Comparison of ENCODE assay signal across 11 mouse cellular contexts in the genomic region with DNA sequence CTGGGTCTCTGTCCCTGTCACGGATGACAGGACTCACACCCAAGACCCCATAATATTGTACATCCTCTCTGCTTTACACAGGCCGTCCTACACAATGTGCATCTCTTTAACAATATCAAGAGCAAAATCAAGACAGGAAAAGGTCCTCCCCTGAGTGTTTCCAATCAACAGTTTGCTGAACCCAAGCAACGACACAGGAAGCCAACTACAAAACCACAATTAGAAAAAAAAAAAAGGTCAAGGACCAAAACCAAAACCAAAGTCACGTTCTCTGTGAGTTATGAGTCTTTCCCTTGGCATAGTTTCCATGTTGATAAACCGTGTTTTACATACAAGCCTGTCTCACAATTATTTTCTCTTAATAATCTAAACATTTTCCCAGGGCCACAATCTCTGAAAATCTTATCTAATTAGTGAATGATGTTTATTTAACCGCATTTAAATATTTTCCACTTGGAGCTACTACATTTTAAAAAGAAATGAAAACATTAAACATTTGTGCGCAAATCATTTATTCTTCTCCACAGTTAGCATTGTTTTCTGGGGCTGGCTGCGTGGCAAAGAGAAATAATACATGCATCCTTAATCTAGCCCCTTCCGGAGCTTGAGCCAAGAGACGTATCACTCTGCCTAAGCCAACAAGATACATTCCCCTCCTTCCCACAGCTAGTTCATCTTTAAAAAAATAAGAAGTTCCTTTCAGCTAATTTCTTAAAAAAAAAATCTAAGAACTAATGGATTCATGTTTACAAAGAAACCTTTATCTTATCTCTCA. TPM values are rescaled to one million over a fixed set of nuclear protein-coding genes. Genes with fewer than 3 reads are reported as not detected.
DNase-seq lines count a peak whose midpoint lies in the region; ATAC-seq and TF ChIP-seq lines count a peak whose summit lies in the region.
"Had no signal": no experiment of that assay in that cellular context is flagged by ENCODE, and none has a peak within 500 bp of the region (broad histone marks: within the 10 kb centered on the region; RNA-seq: fewer than 3 reads in every experiment).

No protein-coding gene starts in this region.

- H3K4me1 ChIP-seq in forebrain, embryonic 15.5 days, result peaks cover 38% of the 10 kb centered on the region
- H3K4me1 ChIP-seq in forebrain, embryonic 13.5 days, result peaks cover 43% of the 10 kb centered on the region
- peaks cover 20% of the 10 kb centered on the region for H3K4me1 ChIP-seq in liver, adult 2 months (ENCODE audit: control insufficient read depth, insufficient read depth, low read length)
- peaks cover 19% of the 10 kb centered on the region for H3K4me1 ChIP-seq in bone marrow, adult 2 months (ENCODE audit: control insufficient read depth, insufficient read depth, low read length)

- H3K79me2 ChIP-seq in liver, adult 2 months (ENCODE audit: control insufficient read depth, insufficient read depth, low read length), result peaks cover 3% of the 10 kb centered on the region; the same call in 1 of the 2 replicates

- no peaks in the 10 kb centered on the region for H3K27me3 ChIP-seq in forebrain, embryonic 15.5 days
- H3K27me3 ChIP-seq in forebrain, embryonic 13.5 days, result no peaks in the 10 kb centered on the region
- no peaks in the 10 kb centered on the region for H3K27me3 ChIP-seq in liver, adult 2 months (ENCODE audit: control insufficient read depth, insufficient read depth, low read length)
- H3K27me3 ChIP-seq: midbrain, embryonic 13.5 days had no signal

- TF ChIP-seq CTCF in liver, adult 2 months (IDR thresholded peaks at IDR 0.05; ENCODE audit: low read depth, low read length), result no peak
- TF ChIP-seq CTCF in bone marrow, adult 2 months (IDR thresholded peaks at IDR 0.05; ENCODE audit: control insufficient read depth, insufficient read depth, low read length), result no peak
- TF ChIP-seq CTCF in layer of hippocampus, adult 2 months (conservative IDR thresholded peaks at IDR 0.05), result no peak

- 0 out of 2 replicates have a peak overlapping the region, but pooled peaks have one; percentile 6 for H3K27ac ChIP-seq in forebrain, embryonic 15.5 days (replicated peaks)
- H3K27ac ChIP-seq in forebrain, embryonic 13.5 days, result no peak overlapping the region
- H3K27ac ChIP-seq in liver, adult 2 months (replicated peaks; ENCODE audit: insufficient read depth, low read depth, low read length), result peak overlapping the region; percentile 56
- peak overlapping the region; percentile 61; the same call in 1 of the 2 replicates for H3K27ac ChIP-seq in bone marrow, adult 2 months (ENCODE audit: control insufficient read depth, insufficient read depth, low read depth, low read length, poor library complexity)
- no peak overlapping the region for H3K27ac ChIP-seq in layer of hippocampus, adult 2 months
- H3K27ac ChIP-seq: midbrain, embryonic 13.5 days had no signal

- WGBS in forebrain, embryonic 15.5 days, result 71% methylated on average over 10 of the region's 10 CpGs
- WGBS in forebrain, embryonic 13.5 days, result 89% methylated on average over 10 of the region's 10 CpGs
- 64% methylated on average over 10 of the region's 10 CpGs for WGBS in liver, adult 2 months
- WGBS in bone marrow, adult 2 months, result 22% methylated on average over 10 of the region's 10 CpGs

- peaks cover 3% of the 10 kb centered on the region; the same call in 1 of the 2 replicates for H3K36me3 ChIP-seq in forebrain, embryonic 15.5 days
- H3K36me3 ChIP-seq in forebrain, embryonic 13.5 days (ENCODE audit: poor library complexity, severe bottlenecking), result peaks cover 26% of the 10 kb centered on the region
- H3K36me3 ChIP-seq in liver, adult 2 months (ENCODE audit: control insufficient read depth, insufficient read depth, low read length), result no peaks in the 10 kb centered on the region

- no peak overlapping the region for H3K4me3 ChIP-seq in forebrain, embryonic 15.5 days
- no peak overlapping the region for H3K4me3 ChIP-seq in forebrain, embryonic 13.5 days
- no peak overlapping the region for H3K4me3 ChIP-seq in liver, adult 2 months (ENCODE audit: insufficient read depth, low read depth, low read length)
- no peak overlapping the region for H3K4me3 ChIP-seq in bone marrow, adult 2 months (replicated peaks; ENCODE audit: control insufficient read depth, low read depth, low read length)
- no peak overlapping the region for H3K4me3 ChIP-seq in layer of hippocampus, adult 2 months
- H3K4me3 ChIP-seq: midbrain, embryonic 13.5 days had no signal

- ATAC-seq in forebrain, embryonic 15.5 days (replicated peaks), result no peak
- no peak for ATAC-seq in forebrain, embryonic 13.5 days
- ATAC-seq: midbrain, embryonic 13.5 days had no signal

- H3K9ac ChIP-seq in forebrain, embryonic 15.5 days (replicated peaks), result no peak overlapping the region
- no peak overlapping the region for H3K9ac ChIP-seq in forebrain, embryonic 13.5 days
- no peak overlapping the region for H3K9ac ChIP-seq in liver, adult 2 months (ENCODE audit: low read depth, low read length)
- H3K9ac ChIP-seq: midbrain, embryonic 13.5 days had no signal

- H3K4me2 ChIP-seq in forebrain, embryonic 15.5 days (replicated peaks), result no peak overlapping the region
- no peak overlapping the region for H3K4me2 ChIP-seq in forebrain, embryonic 13.5 days
- H3K4me2 ChIP-seq: midbrain, embryonic 13.5 days had no signal

- no peaks in the 10 kb centered on the region for H3K9me3 ChIP-seq in forebrain, embryonic 15.5 days
- no peaks in the 10 kb centered on the region for H3K9me3 ChIP-seq in forebrain, embryonic 13.5 days (replicated peaks)
- H3K9me3 ChIP-seq: midbrain, embryonic 13.5 days had no signal

- DNase-seq in liver, adult 2 months (ENCODE audit: extremely low read depth, low read depth, low spot score), result peak; percentile 41
- DNase-seq in liver, result no peak
- DNase-seq in lung, postnatal 10 days, result peak; percentile 49
- DNase-seq in layer of hippocampus, adult 2 months (ENCODE audit: low spot score in 2 of 2), result no peak
- DNase-seq in frontal cortex, postnatal 10 days (ENCODE audit: low spot score in 2 of 2), result no peak
- DNase-seq: cerebellum, adult 11-12 months had no signal

- no peak for TF ChIP-seq POLR2A in liver, adult 2 months (IDR thresholded peaks at IDR 0.05; ENCODE audit: extremely low read depth, insufficient read depth, low read length)
- TF ChIP-seq POLR2A in bone marrow, adult 2 months (IDR thresholded peaks at IDR 0.05; ENCODE audit: borderline replicate concordance, control insufficient read depth, low read depth, low read length), result no peak

RNA-seq across cellular contexts. Expression of a gene that starts 13.2 kb away (rescaled TPM):
- 39.6 and 40.2 TPM in 2 replicates for polyA plus RNA-seq in forebrain, embryonic 15.5 days (2015; fragmentation: Nextera tagmentation; extraction: Ambion mirVana)
- 36.8 and 40.3 TPM in 2 replicates for polyA plus RNA-seq in forebrain, embryonic 13.5 days (2015; fragmentation: Nextera tagmentation; extraction: Ambion mirVana)
- 2.0 and 3.3 TPM in 2 replicates for total RNA-seq in liver, adult 2 months (2014; rRNA removed)
- 2.3 and 2.8 TPM in 2 replicates for polyA plus RNA-seq in liver, adult 2 months (2012; rRNA removed)
- 7.6 and 13.2 TPM in 2 replicates for polyA plus RNA-seq in bone marrow, adult 2 months (2011; ENCODE audit: insufficient read depth, insufficient read length, low replicate concordance, missing spikeins)
- total RNA-seq in layer of hippocampus, adult 2 months (2021), result 10 to 100 TPM; 20.4 to 22.6 TPM
- polyA plus RNA-seq: C2C12 had no signal

RNA-seq across cellular contexts. Expression of a gene that starts 54.4 kb away (rescaled TPM):
- 0.43 and 0.49 TPM in 2 replicates for polyA plus RNA-seq in forebrain, embryonic 15.5 days (2015; fragmentation: Nextera tagmentation; extraction: Ambion mirVana)
- 0.28 and 0.63 TPM in 2 replicates for polyA plus RNA-seq in forebrain, embryonic 13.5 days (2015; fragmentation: Nextera tagmentation; extraction: Ambion mirVana)
- total RNA-seq in liver, adult 2 months (2014; rRNA removed), result 6.2 and 7.1 TPM in 2 replicates
- 2.0 and 3.6 TPM in 2 replicates for polyA plus RNA-seq in liver, adult 2 months (2012; rRNA removed)
- 114 and 157 TPM in 2 replicates for polyA plus RNA-seq in bone marrow, adult 2 months (2011; ENCODE audit: insufficient read depth, insufficient read length, low replicate concordance, missing spikeins)
- total RNA-seq in layer of hippocampus, adult 2 months (2021), result 1 to 10 TPM in 1 of 2 experiments, under 1 TPM in 1; 0.61 to 1.1 TPM
- polyA plus RNA-seq: C2C12 had no signal

Comparison
In these comparisons a context has a peak if more than half of its experiments do, and no peak if none do; other contexts are left out.
1. H3K27ac ChIP-seq: peak in forebrain, embryonic 15.5 days (single experiment), liver, adult 2 months (single experiment) and bone marrow, adult 2 months (single experiment); none in forebrain, embryonic 13.5 days (single experiment) and layer of hippocampus, adult 2 months (single experiment).
2. DNase-seq: peak in liver, adult 2 months (single experiment) and lung, postnatal 10 days (single experiment); none in liver (single experiment), layer of hippocampus, adult 2 months (0 of 2) and frontal cortex, postnatal 10 days (0 of 2).
3. RNA of a gene that starts 54.4 kb away (polyA plus RNA-seq): 114 to 157 TPM in bone marrow, adult 2 months; 2.0 to 3.6 TPM in liver, adult 2 months, 0.43 to 0.49 TPM in forebrain, embryonic 15.5 days and 0.28 to 0.63 TPM in forebrain, embryonic 13.5 days; every median in the first group is over 10 times any median in the second.